Mouse (Mus musculus): ENCODE results near the gene Dmpk. TPM values are rescaled to one million over a fixed set of nuclear protein-coding genes. Genes with fewer than 3 reads are reported as not detected.
A peak's percentile ranks its signal among the peaks of the same experiment; 100 is the strongest.

Gene Dmpk
- polyA plus RNA-seq (2016; fragmentation: Nextera tagmentation; extraction: Ambion mirVana): 8.3 and 9.1 TPM in 2 replicates

DNA sequence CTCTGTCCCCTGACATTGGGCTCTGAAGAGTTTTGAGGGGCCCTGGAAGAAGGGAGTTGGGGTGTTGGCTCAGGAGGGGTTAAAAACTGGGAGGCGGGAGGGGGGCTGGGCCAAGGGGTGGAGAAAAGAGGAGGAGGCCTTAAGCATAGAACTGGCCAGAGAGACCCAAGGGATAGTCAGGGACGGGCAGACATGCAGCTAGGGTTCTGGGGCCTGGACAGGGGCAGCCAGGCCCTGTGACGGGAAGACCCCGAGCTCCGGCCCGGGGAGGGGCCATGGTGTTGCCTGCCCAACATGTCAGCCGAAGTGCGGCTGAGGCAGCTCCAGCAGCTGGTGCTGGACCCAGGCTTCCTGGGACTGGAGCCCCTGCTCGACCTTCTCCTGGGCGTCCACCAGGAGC, at the start of gene Dmpk:
Gene Dmpk (plus strand): TSS at position 149 of the 400 bp plus-strand sequence.
- peak within 1 kb of the TSS; percentile 30; the same call in 1 of the 2 replicates for H3K27ac ChIP-seq
- peaks cover 20% of the 10 kb centered on the region for H3K27me3 ChIP-seq (ENCODE audit: poor library complexity, severe bottlenecking)
- peaks cover 56% of the 10 kb centered on the region for H3K4me1 ChIP-seq
- peak within 1 kb of the TSS; percentile 11; the same call in 1 of the 2 replicates for H3K4me3 ChIP-seq
- peaks cover 89% of the 10 kb centered on the region for H3K36me3 ChIP-seq (replicated peaks)
- DNase-seq (ENCODE audit: extremely low spot score, low spot score): no peak
- WGBS: 56% methylated on average over 10 of the region's 10 CpGs
- no peaks in the 10 kb centered on the region for H3K9me3 ChIP-seq

DNA sequence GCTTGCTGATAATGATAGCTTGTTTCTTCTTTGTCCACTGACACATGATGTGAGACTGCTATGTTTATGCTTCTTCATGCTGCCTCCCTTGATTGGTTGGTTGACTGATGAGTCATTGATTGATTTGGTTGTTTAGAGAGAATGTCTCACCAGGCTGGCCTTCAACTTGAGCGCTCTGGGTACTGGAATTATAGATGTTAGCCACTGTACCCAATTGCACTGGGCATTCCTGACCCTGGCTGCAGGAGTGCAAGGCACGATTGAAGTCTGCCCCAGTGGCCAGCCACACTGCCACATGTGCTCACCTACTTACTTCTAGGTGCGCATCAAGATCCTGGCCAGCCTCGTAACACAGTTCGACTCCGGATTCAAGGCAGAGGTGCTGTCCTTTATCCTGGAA, 39.0 kb upstream of the Dmpk start:
- WGBS: 96% methylated on average over 6 of the region's 6 CpGs
- peaks cover 99% of the 10 kb centered on the region for H3K36me3 ChIP-seq (replicated peaks)
- no peaks in the 10 kb centered on the region for H3K4me1 ChIP-seq
- no peaks in the 10 kb centered on the region for H3K27me3 ChIP-seq (ENCODE audit: poor library complexity, severe bottlenecking)
- H3K4me3 ChIP-seq: no peak overlapping the region
- no peak for DNase-seq (ENCODE audit: extremely low spot score, low spot score)
- H3K27ac ChIP-seq: no peak overlapping the region
- H3K9me3 ChIP-seq: no peaks in the 10 kb centered on the region

DNA sequence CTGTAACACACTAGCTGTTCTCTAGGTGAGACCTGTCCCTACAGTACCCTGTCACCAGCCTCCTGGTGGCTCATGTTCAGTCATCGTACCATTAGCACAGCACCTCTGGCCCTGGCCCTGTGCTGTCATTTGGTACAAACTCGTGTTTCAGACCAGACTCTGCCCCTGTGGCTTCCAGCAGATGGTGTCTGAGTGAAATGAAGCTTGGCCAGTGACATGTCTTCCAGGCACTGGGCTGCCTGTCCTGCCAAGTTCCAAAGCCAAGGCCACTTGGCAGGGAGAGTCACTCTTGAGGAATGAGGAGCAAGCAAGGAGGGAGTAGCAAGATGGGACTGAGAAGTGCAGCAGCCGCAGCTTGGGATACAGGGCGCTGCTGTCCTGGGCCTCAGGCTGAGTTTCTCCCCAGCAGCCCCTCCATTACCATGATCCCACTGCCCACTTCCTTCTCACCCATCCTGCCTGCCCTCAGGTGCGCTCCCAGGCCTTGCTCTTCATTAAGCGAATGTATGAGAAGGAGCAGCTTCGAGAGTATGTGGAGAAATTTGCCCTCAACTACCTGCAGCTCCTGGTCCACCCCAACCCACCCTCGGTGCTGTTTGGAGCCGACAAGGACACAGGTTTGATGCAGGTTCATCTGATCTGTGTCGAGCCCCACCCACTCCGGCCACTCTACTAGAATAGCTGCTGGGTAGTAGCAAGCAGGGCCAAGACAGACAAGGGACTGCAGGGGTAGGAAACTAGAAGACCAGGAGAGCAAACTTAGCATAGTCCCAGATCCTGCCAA, 37.2 kb upstream of the Dmpk start:
- WGBS: 96% methylated on average over 11 of the region's 11 CpGs
- DNase-seq (ENCODE audit: extremely low spot score, low spot score): no peak
- no peaks in the 10 kb centered on the region for H3K27me3 ChIP-seq (ENCODE audit: poor library complexity, severe bottlenecking)
- H3K4me3 ChIP-seq: no peak overlapping the region
- H3K36me3 ChIP-seq (replicated peaks): peaks cover 99% of the 10 kb centered on the region
- no peak overlapping the region for H3K27ac ChIP-seq
- H3K9me3 ChIP-seq: no peaks in the 10 kb centered on the region
- H3K4me1 ChIP-seq: no peaks in the 10 kb centered on the region

DNA sequence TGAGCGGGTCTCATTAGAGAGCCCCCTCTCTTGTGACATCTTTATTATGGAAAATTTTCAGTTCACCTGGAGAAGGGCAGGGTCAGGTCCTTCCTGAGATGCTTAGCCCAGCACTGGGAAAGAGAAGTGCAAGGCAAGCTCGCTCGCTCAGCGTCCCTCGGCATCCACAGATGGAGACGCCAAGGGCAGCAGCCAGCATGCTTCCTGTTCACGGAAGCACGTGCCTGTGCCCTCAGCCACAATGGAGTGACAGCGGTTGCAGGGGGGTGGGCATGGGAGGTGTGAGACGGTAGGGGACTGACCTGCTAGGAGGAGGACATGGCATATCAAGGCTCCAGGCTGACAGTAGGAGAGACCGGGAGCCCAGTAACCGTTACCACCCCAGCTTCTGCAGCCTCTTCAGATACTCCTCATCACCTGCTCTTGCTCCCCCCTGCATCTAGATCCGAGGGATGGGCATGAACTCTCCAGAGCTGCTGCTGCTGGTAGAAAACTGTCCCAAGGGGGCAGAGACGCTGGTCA, 35.6 kb upstream of the Dmpk start:
- 91% methylated on average over 14 of the region's 14 CpGs for WGBS

DNA sequence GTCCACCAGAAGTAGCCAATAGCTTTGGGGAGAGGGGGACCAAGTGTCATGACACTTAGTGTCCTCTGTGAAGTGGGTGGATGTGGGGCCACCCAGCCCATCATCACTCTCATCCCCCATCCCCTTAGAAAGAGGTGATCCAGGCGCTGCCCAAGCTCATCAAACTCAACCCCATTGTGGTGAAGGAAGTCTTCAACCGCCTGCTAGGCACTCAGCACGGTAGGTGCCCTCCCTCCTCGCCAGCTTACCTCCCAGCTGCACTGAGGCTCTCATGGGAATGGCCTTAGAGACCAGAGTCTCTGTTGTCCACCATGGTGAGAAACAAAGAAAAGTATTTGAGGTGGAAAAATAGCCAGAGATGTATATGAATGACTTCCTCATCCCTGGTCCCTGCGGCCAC, 34.4 kb upstream of the Dmpk start:
- Histone ChIP-seq H3K9me3 (no peaks in the 10 kb centered on the region), H3K4me3 (no peak overlapping the region), H3K27ac (no peak overlapping the region), H3K27me3 (ENCODE audit: poor library complexity, severe bottlenecking) (no peaks in the 10 kb centered on the region), H3K4me1 (peaks cover 7% of the 10 kb centered on the region), H3K36me3 (replicated peaks) (peaks cover 98% of the 10 kb centered on the region)
- 90% methylated on average over 5 of the region's 5 CpGs for WGBS
- DNase-seq (ENCODE audit: extremely low spot score, low spot score): no peak

More for the DNA sequence above, 35.6 kb upstream of the Dmpk start:
- no peaks in the 10 kb centered on the region for H3K4me1 ChIP-seq
- no peaks in the 10 kb centered on the region for H3K27me3 ChIP-seq (ENCODE audit: poor library complexity, severe bottlenecking)
- no peaks in the 10 kb centered on the region for H3K9me3 ChIP-seq
- H3K36me3 ChIP-seq (replicated peaks): peaks cover 98% of the 10 kb centered on the region
- H3K27ac ChIP-seq: no peak overlapping the region
- H3K4me3 ChIP-seq: no peak overlapping the region
- DNase-seq (ENCODE audit: extremely low spot score, low spot score): no peak

DNA sequence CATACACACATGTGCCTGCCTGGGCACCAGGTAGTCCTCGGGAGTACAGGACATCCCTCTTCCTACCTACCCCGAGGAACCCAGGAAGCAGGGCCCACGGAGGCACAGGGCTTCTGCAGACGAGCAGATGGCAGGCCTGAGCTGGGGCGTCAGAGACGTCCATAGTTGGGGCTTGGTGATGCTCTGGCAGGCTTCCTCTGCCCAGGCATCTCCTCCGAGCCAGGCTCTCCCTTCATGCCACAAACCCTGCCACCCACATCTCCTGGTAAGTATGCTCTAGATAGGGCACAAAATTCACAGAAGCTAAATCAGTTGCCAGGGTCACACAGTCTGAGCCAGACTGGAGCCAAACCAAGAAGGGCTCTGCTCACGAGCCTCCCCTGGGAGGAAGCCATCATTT, 33.5 kb upstream of the Dmpk start:
- Histone ChIP-seq H3K4me1 (peaks cover 14% of the 10 kb centered on the region), H3K27me3 (ENCODE audit: poor library complexity, severe bottlenecking) (no peaks in the 10 kb centered on the region), H3K4me3 (no peak overlapping the region), H3K9me3 (no peaks in the 10 kb centered on the region), H3K27ac (no peak overlapping the region), H3K36me3 (replicated peaks) (peaks cover 97% of the 10 kb centered on the region)
- DNase-seq (ENCODE audit: extremely low spot score, low spot score): no peak
- WGBS: 89% methylated on average over 8 of the region's 8 CpGs

DNA sequence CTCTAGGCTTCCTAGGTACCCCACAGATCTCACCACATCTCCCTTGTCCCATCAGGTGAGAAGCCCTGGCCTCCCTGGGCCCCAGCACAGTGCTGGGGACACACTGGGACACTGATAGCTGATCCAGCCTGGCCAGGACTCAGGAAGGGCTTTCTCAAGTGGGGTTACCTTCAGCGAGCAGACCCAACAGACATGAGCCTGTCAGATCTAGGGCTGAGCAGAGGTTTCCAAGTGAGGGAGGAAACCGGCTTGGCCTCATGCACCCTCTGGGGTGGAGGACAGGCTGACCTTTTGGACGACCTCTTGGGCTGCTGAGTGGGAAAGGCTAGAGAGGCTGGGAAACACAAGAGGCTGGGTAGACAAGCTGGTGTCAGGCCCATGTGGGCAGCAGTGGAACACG, 32.5 kb upstream of the Dmpk start:
- Histone ChIP-seq H3K4me1 (peaks cover 14% of the 10 kb centered on the region), H3K4me3 (no peak overlapping the region), H3K36me3 (replicated peaks) (peaks cover 92% of the 10 kb centered on the region), H3K9me3 (no peaks in the 10 kb centered on the region), H3K27ac (no peak overlapping the region), H3K27me3 (ENCODE audit: poor library complexity, severe bottlenecking) (no peaks in the 10 kb centered on the region)
- WGBS: 66% methylated on average over 4 of the region's 4 CpGs
- no peak for DNase-seq (ENCODE audit: extremely low spot score, low spot score)

DNA sequence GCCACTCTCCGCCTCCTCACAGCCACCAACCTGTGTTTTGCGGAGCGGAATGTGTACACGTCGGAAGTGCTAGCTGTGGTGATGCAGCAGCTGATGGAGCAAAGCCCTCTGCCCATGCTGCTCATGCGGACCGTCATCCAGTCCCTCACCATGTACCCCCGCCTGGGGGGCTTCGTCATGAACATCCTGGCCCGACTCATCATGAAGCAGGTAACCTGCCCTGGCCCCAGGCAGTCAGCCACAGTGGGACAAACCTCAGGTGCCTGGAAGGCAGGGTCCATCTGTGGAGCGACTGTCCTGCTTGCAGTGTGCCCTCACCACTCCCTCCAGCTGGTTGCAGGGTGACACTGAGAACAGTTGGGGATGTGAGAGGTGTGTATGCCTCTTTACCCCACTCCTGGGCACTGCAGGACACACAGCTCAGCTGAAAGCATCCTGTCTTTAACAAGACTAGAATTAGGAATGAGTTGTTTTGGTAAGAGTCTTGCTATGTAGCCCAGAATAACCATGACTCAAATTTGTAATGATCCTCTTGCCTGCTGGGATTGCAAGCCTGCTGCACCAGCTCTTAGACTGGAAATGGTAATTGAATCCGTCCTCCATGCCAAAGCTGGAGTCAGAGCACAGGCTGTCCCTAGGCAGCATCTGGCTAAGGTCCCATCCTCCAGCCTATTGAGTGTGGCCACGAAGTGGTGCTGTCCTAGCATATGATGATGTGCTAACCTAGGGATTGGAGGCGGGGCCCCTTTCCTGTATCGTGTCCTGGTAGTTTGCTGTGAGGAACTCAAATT, 31.1 kb upstream of the Dmpk start:
- no peak overlapping the region for H3K27ac ChIP-seq

DNA sequence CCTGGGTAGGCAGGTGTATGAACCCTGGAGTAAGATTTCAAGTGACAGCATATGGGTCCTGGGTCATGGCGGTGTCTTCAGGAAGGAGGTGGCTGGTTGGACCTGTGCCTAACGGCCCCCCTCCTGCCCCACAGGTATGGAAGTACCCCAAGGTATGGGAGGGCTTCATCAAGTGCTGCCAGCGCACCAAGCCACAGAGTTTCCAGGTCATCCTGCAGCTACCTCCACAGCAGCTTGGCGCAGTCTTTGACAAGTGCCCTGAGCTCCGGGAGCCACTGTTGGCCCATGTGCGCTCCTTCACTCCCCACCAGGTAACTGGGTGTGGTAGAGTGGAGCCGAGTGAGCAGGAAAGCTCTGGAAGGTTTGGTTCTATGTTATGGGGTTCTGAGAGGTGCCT, 30.5 kb upstream of the Dmpk start:
- H3K27me3 ChIP-seq (ENCODE audit: poor library complexity, severe bottlenecking): no peaks in the 10 kb centered on the region
- peaks cover 14% of the 10 kb centered on the region for H3K4me1 ChIP-seq
- no peak overlapping the region for H3K4me3 ChIP-seq
- 90% methylated on average over 7 of the region's 7 CpGs for WGBS
- no peak for DNase-seq (ENCODE audit: extremely low spot score, low spot score)
- H3K9me3 ChIP-seq: no peaks in the 10 kb centered on the region; the same call in 1 of the 2 replicates
- peaks cover 79% of the 10 kb centered on the region for H3K36me3 ChIP-seq (replicated peaks)
- H3K27ac ChIP-seq: no peak overlapping the region

More for the DNA sequence above, 31.1 kb upstream of the Dmpk start:
- H3K9me3 ChIP-seq: no peaks in the 10 kb centered on the region; the same call in 1 of the 2 replicates
- DNase-seq (ENCODE audit: extremely low spot score, low spot score): no peak
- no peaks in the 10 kb centered on the region for H3K27me3 ChIP-seq (ENCODE audit: poor library complexity, severe bottlenecking)
- peaks cover 14% of the 10 kb centered on the region for H3K4me1 ChIP-seq
- H3K4me3 ChIP-seq: no peak overlapping the region
- H3K36me3 ChIP-seq (replicated peaks): peaks cover 85% of the 10 kb centered on the region
- 88% methylated on average over 15 of the region's 15 CpGs for WGBS

DNA sequence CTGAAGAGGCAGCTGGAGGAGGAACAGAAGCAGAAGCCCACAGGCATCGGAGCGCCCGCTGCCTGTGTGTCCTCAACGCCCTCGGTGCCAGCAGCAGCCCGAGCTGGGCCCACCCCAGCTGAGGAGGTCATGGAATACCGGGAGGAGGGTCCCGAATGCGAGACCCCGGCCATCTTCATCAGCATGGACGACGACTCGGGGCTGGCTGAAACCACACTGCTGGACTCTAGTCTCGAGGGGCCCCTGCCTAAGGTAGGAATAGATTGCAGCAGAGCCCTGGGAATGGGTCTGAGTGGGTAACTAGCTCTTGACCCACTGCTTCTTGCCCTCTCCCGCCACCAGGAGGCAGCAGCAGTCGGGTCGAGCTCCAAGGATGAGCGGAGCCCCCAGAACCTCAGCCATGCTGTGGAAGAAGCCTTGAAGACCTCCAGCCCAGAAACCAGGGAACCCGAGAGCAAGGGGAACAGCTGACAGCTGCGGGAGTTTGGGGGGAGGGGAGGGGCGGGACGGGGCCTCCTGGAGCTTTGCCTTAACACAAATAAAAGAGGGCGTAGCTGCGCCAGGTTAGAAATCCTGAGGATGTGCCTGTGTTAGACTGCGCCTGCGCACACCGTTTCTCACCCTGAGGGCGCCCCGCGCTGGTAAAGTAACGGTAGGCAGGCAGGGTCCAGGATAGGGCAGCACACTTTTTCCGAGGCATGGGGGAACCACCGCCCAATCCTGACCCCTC, 29.4 kb upstream of the Dmpk start, which contains the start of gene Rsph6a:
Gene Rsph6a (plus strand): TSS at position 644 of the 730 bp plus-strand sequence.
- WGBS: 19% methylated on average over 33 of the region's 33 CpGs
- Histone ChIP-seq H3K27me3 (ENCODE audit: poor library complexity, severe bottlenecking) (no peaks in the 10 kb centered on the region), H3K36me3 (replicated peaks) (peaks cover 68% of the 10 kb centered on the region), H3K4me3 (peak within 1 kb of the TSS; percentile 42), H3K9me3 (no peaks in the 10 kb centered on the region; the same call in 1 of the 2 replicates), H3K27ac (peak within 1 kb of the TSS; percentile 67), H3K4me1 (peaks cover 14% of the 10 kb centered on the region)
- DNase-seq (ENCODE audit: extremely low spot score, low spot score): peak; percentile 79

DNA sequence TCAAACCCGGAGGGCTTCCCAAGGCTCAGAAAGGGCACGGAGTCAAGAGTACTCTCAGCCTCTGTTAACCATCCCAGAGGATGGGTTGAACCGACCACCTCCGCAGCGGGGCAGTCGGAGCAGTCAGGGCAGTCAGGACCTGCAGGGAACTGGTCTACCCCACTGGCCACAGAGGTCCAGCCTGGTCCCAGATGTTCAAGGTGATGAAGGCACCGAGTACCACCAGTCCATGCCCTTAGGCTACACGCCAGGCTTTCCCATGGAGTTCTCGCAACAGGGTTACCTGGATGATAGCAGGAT, 28.9 kb upstream of the Dmpk start:
- H3K27ac ChIP-seq: peak overlapping the region; percentile 67; the same call in 1 of the 2 replicates
- H3K4me3 ChIP-seq: peak overlapping the region; percentile 42
- no peak for DNase-seq (ENCODE audit: extremely low spot score, low spot score)
- no peaks in the 10 kb centered on the region; the same call in 1 of the 2 replicates for H3K9me3 ChIP-seq
- 68% methylated on average over 9 of the region's 9 CpGs for WGBS
- H3K4me1 ChIP-seq: peaks cover 14% of the 10 kb centered on the region
- peaks cover 63% of the 10 kb centered on the region for H3K36me3 ChIP-seq (replicated peaks)
- no peaks in the 10 kb centered on the region for H3K27me3 ChIP-seq (ENCODE audit: poor library complexity, severe bottlenecking)

DNA sequence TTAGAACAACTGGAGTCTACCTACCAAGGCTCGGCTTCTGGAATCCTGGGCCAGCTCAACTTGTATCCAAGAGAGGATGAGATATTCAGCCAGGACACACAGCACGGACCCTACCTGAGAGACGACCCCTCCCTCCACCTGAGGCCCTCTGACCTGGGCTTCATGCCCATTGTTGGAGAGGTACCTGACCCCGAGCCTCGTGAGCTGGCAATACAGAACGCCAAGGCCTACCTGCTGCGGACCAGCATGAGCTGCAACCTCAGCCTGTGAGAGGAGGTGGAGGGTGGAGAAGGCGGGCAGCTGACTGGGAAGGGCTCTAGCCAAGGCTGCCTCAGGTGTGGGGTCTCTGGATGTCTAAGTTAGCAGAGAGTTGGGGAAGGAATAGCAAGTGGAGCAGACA, 28.5 kb upstream of the Dmpk start:
- 88% methylated on average over 8 of the region's 8 CpGs for WGBS
- H3K36me3 ChIP-seq (replicated peaks): peaks cover 59% of the 10 kb centered on the region

More for the DNA sequence above, 28.5 kb upstream of the Dmpk start:
- Histone ChIP-seq H3K4me1 (peaks cover 14% of the 10 kb centered on the region), H3K27ac (no peak overlapping the region), H3K27me3 (ENCODE audit: poor library complexity, severe bottlenecking) (no peaks in the 10 kb centered on the region), H3K9me3 (no peaks in the 10 kb centered on the region; the same call in 1 of the 2 replicates), H3K4me3 (no peak overlapping the region; the same call in 1 of the 2 replicates)
- DNase-seq (ENCODE audit: extremely low spot score, low spot score): no peak
